Mouse (Mus musculus) leukemia stem cell, adult 10-12 weeks (primary cell): ENCODE data around the gene Birc5. TPM values are rescaled to one million over a fixed set of nuclear protein-coding genes. Genes with fewer than 3 reads are reported as not detected.

Experiments
- polyA plus RNA-seq: library from polyadenylated mRNA; stranded (reverse); fragments of >175 nt; gene quantifications from 2 replicates; pipeline ENCODE4 v1.2.3, GENCODE M21; 2012; ENCODE audit warnings: low replicate concordance

Gene Birc5
- polyA plus RNA-seq: 28.6 and 111 TPM in 2 replicates

GRCm38 (mm10) chr11:117848985-117849671 is at the start of gene Birc5:
Gene Birc5, plus strand, starts transcription at chr11:117849251.

GRCm38 (mm10) chr11:117809407-117810311 is 39.4 kb upstream of the Birc5 start, which contains the start of the genes Gm20708 and Syngr2:
Gene Gm20708, plus strand, starts transcription at chr11:117809668.
Gene Syngr2, plus strand, starts transcription at chr11:117809668.

GRCm38 (mm10) chr11:117825333-117826101 is 23.5 kb upstream of the Birc5 start, which contains the start of the genes Afmid and Tk1:
Gene Afmid, plus strand, starts transcription at chr11:117825924.
Gene Tk1, minus strand, starts transcription at chr11:117826092.

GRCm38 (mm10) chr11:117860601-117861000 is 11.6 kb downstream of the Birc5 start, which contains the start of gene Tmem235:
Gene Tmem235, plus strand, starts transcription at chr11:117860752.

GRCm38 (mm10) chr11:117872861-117873608 is 24.0 kb downstream of the Birc5 start, which contains the start of gene Tha1:
Gene Tha1, minus strand, starts transcription at chr11:117873481.

Other genes starting within 250 kb of the Birc5 start
- 26.4 and 31.1 TPM in 2 replicates for gene Tnrc6c, start 195.0 kb upstream of the Birc5 start, polyA plus RNA-seq
- 398 and 573 TPM in 2 replicates for gene Tmc8, start 67.2 kb upstream of the Birc5 start, polyA plus RNA-seq
- gene Tmc6, start 67.1 kb upstream of the Birc5 start, polyA plus RNA-seq: 153 and 298 TPM in 2 replicates
- 66.8 and 105 TPM in 2 replicates for gene 6030468B19Rik, start 51.6 kb upstream of the Birc5 start, polyA plus RNA-seq
- 0.69 and 2.2 TPM in 2 replicates for gene Gm20708, start 39.6 kb upstream of the Birc5 start, polyA plus RNA-seq
- gene Syngr2, start 39.6 kb upstream of the Birc5 start, polyA plus RNA-seq: 152 and 162 TPM in 2 replicates
- 2.8 and 18.0 TPM in 2 replicates for gene Afmid, start 23.3 kb upstream of the Birc5 start, polyA plus RNA-seq
- gene Tk1, start 23.2 kb upstream of the Birc5 start, polyA plus RNA-seq: 50.5 and 122 TPM in 2 replicates
- gene Tmem235, start 11.5 kb downstream of the Birc5 start, polyA plus RNA-seq: 0.09 TPM in 1 of 2 replicates, not detected in the other
- gene Tha1, start 24.2 kb downstream of the Birc5 start, polyA plus RNA-seq: 3.1 TPM in 2 replicates
- 47.9 and 48.7 TPM in 2 replicates for gene Socs3, start 120.8 kb downstream of the Birc5 start, polyA plus RNA-seq
- 28.3 and 38.8 TPM in 2 replicates for gene Pgs1, start 137.0 kb downstream of the Birc5 start, polyA plus RNA-seq